Mouse (Mus musculus): ENCODE measurements around the gene Cyp2c29. TPM values are rescaled to one million over a fixed set of nuclear protein-coding genes. Genes with fewer than 3 reads are reported as not detected.
"Not testable (repeated sequence)": the region's sequence is repeated elsewhere in the genome, so short reads cannot be mapped to it uniquely, and the experiment has no call there.

Gene Cyp2c29
- not detected in 2 replicates for polyA plus RNA-seq (2016; fragmentation: Nextera tagmentation; extraction: Ambion mirVana)

DNA sequence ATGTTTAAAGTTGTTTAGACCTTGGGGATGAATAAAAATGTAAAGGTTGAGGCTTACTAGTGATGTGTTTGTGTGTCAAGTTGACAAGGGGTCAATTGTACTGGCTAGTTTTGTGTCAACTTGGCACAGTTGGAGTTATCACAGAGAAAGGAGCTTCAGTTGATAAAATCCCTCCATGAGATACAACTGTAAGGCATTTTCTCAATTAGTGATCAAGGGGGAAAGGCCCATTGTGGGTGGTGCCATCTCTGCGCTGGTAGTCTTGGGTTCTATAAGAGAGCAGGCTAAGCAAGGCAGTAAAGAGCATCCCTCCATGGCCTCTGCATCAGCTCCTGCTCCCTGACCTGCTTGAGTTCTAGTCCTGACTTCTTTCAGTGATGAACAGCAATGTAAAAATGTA lies at the start of gene Cyp2c29:
Gene Cyp2c29, plus strand, starts transcription at position 301 of the 400 bp plus-strand sequence.
- peaks cover 19% of the 10 kb centered on the region; the same call in 1 of the 2 replicates for H3K9me3 ChIP-seq (replicated peaks)

GRCm38 (mm10) chr19:39267036-39267435 lies 2.2 kb upstream of the Cyp2c29 start:
- 73% methylated on average over 2 of the region's 2 CpGs for WGBS
- DNase-seq (ENCODE audit: low spot score); H3K4me1 ChIP-seq; H3K27ac ChIP-seq (replicated peaks); H3K27me3 ChIP-seq (ENCODE audit: low read depth, poor library complexity, severe bottlenecking); H3K36me3 ChIP-seq; H3K4me3 ChIP-seq: not testable (repeated sequence)
- H3K9me3 ChIP-seq (replicated peaks) = peaks cover 10% of the 10 kb centered on the region; the same call in 1 of the 2 replicates

More for the DNA sequence above, at the start of gene Cyp2c29:
- H3K27ac ChIP-seq (replicated peaks); H3K4me3 ChIP-seq; H3K27me3 ChIP-seq (ENCODE audit: low read depth, poor library complexity, severe bottlenecking); H3K36me3 ChIP-seq; DNase-seq (ENCODE audit: low spot score); H3K4me1 ChIP-seq: not testable (repeated sequence)
- WGBS = no CpG with 5 or more reads among the region's 1 CpGs

DNA sequence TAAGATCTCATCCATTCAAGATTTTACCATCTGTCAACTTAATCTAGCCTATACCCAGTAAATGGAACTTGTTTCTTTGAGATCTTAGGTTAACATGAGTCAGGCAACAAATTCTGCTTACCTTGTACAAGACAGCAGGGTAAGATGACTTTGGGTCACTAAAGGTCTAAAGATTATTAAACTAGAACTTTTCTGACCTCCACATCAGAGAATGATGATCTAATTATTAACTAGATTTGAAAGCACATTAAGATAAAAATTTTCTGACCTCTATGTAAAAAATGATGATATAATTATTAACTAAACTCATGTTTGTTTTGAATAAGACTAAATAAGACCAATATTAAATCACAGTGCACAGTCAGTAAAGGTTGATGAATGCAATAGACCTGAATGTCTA lies 13.6 kb downstream of the Cyp2c29 start:
- Histone ChIP-seq H3K9me3 (replicated peaks) (peaks cover 21% of the 10 kb centered on the region), H3K27ac (replicated peaks) (no peak overlapping the region), H3K4me3 (no peak overlapping the region), H3K4me1 (no peaks in the 10 kb centered on the region), H3K36me3 (no peaks in the 10 kb centered on the region), H3K27me3 (ENCODE audit: low read depth, poor library complexity, severe bottlenecking) (no peaks in the 10 kb centered on the region)
- DNase-seq (ENCODE audit: low spot score) = no peak

- peaks cover 35% of the 10 kb centered on the region for H3K9me3 ChIP-seq (replicated peaks)
- H3K27ac ChIP-seq (replicated peaks) = no peak overlapping the region
- no peak for DNase-seq (ENCODE audit: low spot score)
- H3K4me1 ChIP-seq = no peaks in the 10 kb centered on the region
- no peak overlapping the region for H3K4me3 ChIP-seq
- no peaks in the 10 kb centered on the region for H3K27me3 ChIP-seq (ENCODE audit: low read depth, poor library complexity, severe bottlenecking)
- no peaks in the 10 kb centered on the region for H3K36me3 ChIP-seq
Measured at GRCm38 (mm10) chr19:39285637-39286036, 16.4 kb downstream of the Cyp2c29 start.

DNA sequence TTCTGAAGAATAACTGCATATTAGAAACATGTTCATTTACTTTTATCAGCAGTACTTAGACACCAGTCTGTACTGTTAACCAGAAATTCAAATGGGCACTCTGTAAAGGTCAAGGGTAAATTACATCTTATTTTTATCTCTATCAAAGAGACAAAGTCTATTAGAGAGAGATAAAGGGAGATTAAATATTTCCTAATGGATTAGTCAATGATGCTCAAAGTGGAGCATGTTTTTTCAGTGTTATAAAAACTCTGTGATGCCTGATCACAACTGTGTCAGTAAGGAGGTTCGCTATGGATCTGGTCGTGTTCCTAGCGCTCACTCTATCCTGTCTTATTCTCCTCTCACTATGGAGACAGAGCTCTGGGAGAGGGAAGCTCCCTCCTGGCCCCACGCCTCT lies 17.6 kb downstream of the Cyp2c29 start:
- DNase-seq (ENCODE audit: low spot score) = no peak
- Histone ChIP-seq H3K27me3 (ENCODE audit: low read depth, poor library complexity, severe bottlenecking) (no peaks in the 10 kb centered on the region), H3K36me3 (no peaks in the 10 kb centered on the region), H3K4me3 (no peak overlapping the region), H3K27ac (replicated peaks) (no peak overlapping the region), H3K9me3 (replicated peaks) (peaks cover 38% of the 10 kb centered on the region), H3K4me1 (no peaks in the 10 kb centered on the region)
- 72% methylated on average over 4 of the region's 4 CpGs for WGBS

GRCm38 (mm10) chr19:39288978-39289377 lies 19.8 kb downstream of the Cyp2c29 start:
- no peaks in the 10 kb centered on the region for H3K36me3 ChIP-seq
- no peaks in the 10 kb centered on the region for H3K4me1 ChIP-seq
- WGBS = 81% methylated on average over 3 of the region's 3 CpGs
- H3K27ac ChIP-seq (replicated peaks) = no peak overlapping the region
- no peaks in the 10 kb centered on the region for H3K27me3 ChIP-seq (ENCODE audit: low read depth, poor library complexity, severe bottlenecking)
- peaks cover 50% of the 10 kb centered on the region for H3K9me3 ChIP-seq (replicated peaks)
- DNase-seq (ENCODE audit: low spot score) = no peak
- no peak overlapping the region for H3K4me3 ChIP-seq

Other genes starting within 250 kb of the Cyp2c29 start
- gene Cyp2c65, start 208.4 kb upstream of the Cyp2c29 start, polyA plus RNA-seq (2016; fragmentation: Nextera tagmentation; extraction: Ambion mirVana) = not detected in 2 replicates
- gene Cyp2c66, start 155.5 kb upstream of the Cyp2c29 start, polyA plus RNA-seq (2016; fragmentation: Nextera tagmentation; extraction: Ambion mirVana) = not detected in 2 replicates
- not detected in 2 replicates for gene Cyp2c38, start 193.7 kb downstream of the Cyp2c29 start, polyA plus RNA-seq (2016; fragmentation: Nextera tagmentation; extraction: Ambion mirVana)
- not detected in 2 replicates for gene Cyp2c39, start 241.5 kb downstream of the Cyp2c29 start, polyA plus RNA-seq (2016; fragmentation: Nextera tagmentation; extraction: Ambion mirVana)